Mouse (Mus musculus): ENCODE results near the gene Smyd3. TPM values are rescaled to one million over a fixed set of nuclear protein-coding genes. Genes with fewer than 3 reads are reported as not detected.

Gene Smyd3
- total RNA-seq, 2 experiments from 2014 or later: 5.6 to 6.0 TPM

GRCm38 (mm10) chr1:179408086-179408485 is 109.8 kb downstream of the Smyd3 start:
- intact Hi-C loops (cut with DNase I): no loop called here
- DNase-seq (ENCODE audit: low spot score): no peak

GRCm38 (mm10) chr1:179400835-179401234 is 117.0 kb downstream of the Smyd3 start:
- intact Hi-C loops (cut with DNase I): no loop called here
- DNase-seq (ENCODE audit: low spot score): no peak

- intact Hi-C loops (cut with DNase I): no loop called here
- no peak for DNase-seq (ENCODE audit: low spot score)
Measured at GRCm38 (mm10) chr1:179398639-179399038, 119.2 kb downstream of the Smyd3 start.

- intact Hi-C loops (cut with DNase I): no loop called here
- DNase-seq (ENCODE audit: low spot score): no peak
Measured at GRCm38 (mm10) chr1:179386237-179386975, 131.4 kb downstream of the Smyd3 start.

GRCm38 (mm10) chr1:179385691-179386090 is 132.2 kb downstream of the Smyd3 start:
- no peak for DNase-seq (ENCODE audit: low spot score)
- intact Hi-C loops (cut with DNase I): no loop called here

GRCm38 (mm10) chr1:179384296-179384695 is 133.5 kb downstream of the Smyd3 start:
- intact Hi-C loops (cut with DNase I): no loop called here
- DNase-seq (ENCODE audit: low spot score): no peak

GRCm38 (mm10) chr1:179378102-179378501 is 139.7 kb downstream of the Smyd3 start:
- intact Hi-C loops (cut with DNase I): no loop called here
- DNase-seq (ENCODE audit: low spot score): no peak

GRCm38 (mm10) chr1:179374987-179375386 is 142.9 kb downstream of the Smyd3 start:
- DNase-seq (ENCODE audit: low spot score): no peak
- intact Hi-C loops (cut with DNase I): no loop called here

GRCm38 (mm10) chr1:179373911-179374310 is 143.9 kb downstream of the Smyd3 start:
- intact Hi-C loops (cut with DNase I): no loop called here
- no peak for DNase-seq (ENCODE audit: low spot score)

- DNase-seq (ENCODE audit: low spot score): no peak
- intact Hi-C loops (cut with DNase I): no loop called here
Measured at GRCm38 (mm10) chr1:179371191-179371590, 146.7 kb downstream of the Smyd3 start.

GRCm38 (mm10) chr1:179368426-179369010 is 149.3 kb downstream of the Smyd3 start:
- no peak for DNase-seq (ENCODE audit: low spot score)
- intact Hi-C loops (cut with DNase I): no loop called here

- intact Hi-C loops (cut with DNase I): no loop called here
- DNase-seq (ENCODE audit: low spot score): no peak
Measured at GRCm38 (mm10) chr1:179361481-179362466, 156.1 kb downstream of the Smyd3 start.

- no peak for DNase-seq (ENCODE audit: low spot score)
- intact Hi-C loops (cut with DNase I): no loop called here
Measured at GRCm38 (mm10) chr1:179357111-179357510, 160.7 kb downstream of the Smyd3 start.

- intact Hi-C loops (cut with DNase I): no loop called here
- DNase-seq (ENCODE audit: low spot score): no peak
Measured at GRCm38 (mm10) chr1:179354250-179354649, 163.6 kb downstream of the Smyd3 start.

- intact Hi-C loops (cut with DNase I): no loop called here
- DNase-seq (ENCODE audit: low spot score): no peak
Measured at GRCm38 (mm10) chr1:179345318-179345925, 172.4 kb downstream of the Smyd3 start.

GRCm38 (mm10) chr1:179343426-179343825 is 174.4 kb downstream of the Smyd3 start:
- intact Hi-C loops (cut with DNase I): no loop called here

GRCm38 (mm10) chr1:179341589-179341988 is 176.3 kb downstream of the Smyd3 start:
- intact Hi-C loops (cut with DNase I): no loop called here
- DNase-seq (ENCODE audit: low spot score): no peak

More at GRCm38 (mm10) chr1:179343426-179343825, 174.4 kb downstream of the Smyd3 start:
- no peak for DNase-seq (ENCODE audit: low spot score)

GRCm38 (mm10) chr1:179339066-179339465 is 178.8 kb downstream of the Smyd3 start:
- DNase-seq (ENCODE audit: low spot score): no peak
- intact Hi-C loops (cut with DNase I): no loop called here

GRCm38 (mm10) chr1:179337529-179337928 is 180.3 kb downstream of the Smyd3 start:
- intact Hi-C loops (cut with DNase I): no loop called here
- no peak for DNase-seq (ENCODE audit: low spot score)

GRCm38 (mm10) chr1:179326965-179327308 is 190.9 kb downstream of the Smyd3 start:
- no peak for DNase-seq (ENCODE audit: low spot score)
- intact Hi-C loops (cut with DNase I): no loop called here

Measured in heart, postnatal 25 days (tissue).